19 mouse cellular contexts compared by ENCODE assay signal in genomic region chr12:26610079-26610478, GRCm38 (mm10).
"Had no signal": no experiment of that assay in that cellular context is flagged by ENCODE, and none has a peak within 500 bp of the region (broad histone marks: within the 10 kb centered on the region; RNA-seq: fewer than 3 reads in every experiment).

No protein-coding gene starts in this region.

- H3K4me1 ChIP-seq: megakaryocyte, embryonic 14.5 days; stomach, embryonic 15.5 days had no signal

- H3K9ac ChIP-seq: limb, embryonic 15.5 days; liver, embryonic 14.5 days; liver, postnatal 0 days; lung, embryonic 14.5 days; stomach, embryonic 15.5 days had no signal

- H3K9me3 ChIP-seq: limb, embryonic 15.5 days; megakaryocyte, embryonic 14.5 days; stomach, embryonic 15.5 days had no signal

- H3K27me3 ChIP-seq: limb, embryonic 15.5 days; megakaryocyte, embryonic 14.5 days; stomach, embryonic 15.5 days had no signal

- ATAC-seq: liver, postnatal 0 days; lung, postnatal 0 days had no signal

- H3K36me3 ChIP-seq: limb, embryonic 15.5 days; stomach, embryonic 15.5 days had no signal

- H3K27ac ChIP-seq: kidney, postnatal 0 days; layer of hippocampus, adult 2 months; limb, embryonic 15.5 days; liver, embryonic 14.5 days; stomach, embryonic 15.5 days had no signal

- H3K4me3 ChIP-seq: layer of hippocampus, adult 2 months; limb, embryonic 15.5 days; megakaryocyte, embryonic 14.5 days; stomach, embryonic 15.5 days had no signal

- DNase-seq: kidney, adult 2 months; kidney, postnatal 25 days; layer of hippocampus, adult 9-11 months; liver, postnatal 0 days; lung, embryonic 14.5 days; midbrain, embryonic 14.5 days; right cerebral cortex, adult 18-20 months; right cerebral cortex, postnatal 14 days; spleen, adult 18-20 months; thymus, postnatal 36 days had no signal

- H3K4me2 ChIP-seq: limb, embryonic 15.5 days; liver, embryonic 11.5 days; lung, embryonic 14.5 days; midbrain, embryonic 11.5 days; stomach, embryonic 15.5 days had no signal
